Mouse (Mus musculus): ENCODE measurements around the gene Vps53.

DNA sequence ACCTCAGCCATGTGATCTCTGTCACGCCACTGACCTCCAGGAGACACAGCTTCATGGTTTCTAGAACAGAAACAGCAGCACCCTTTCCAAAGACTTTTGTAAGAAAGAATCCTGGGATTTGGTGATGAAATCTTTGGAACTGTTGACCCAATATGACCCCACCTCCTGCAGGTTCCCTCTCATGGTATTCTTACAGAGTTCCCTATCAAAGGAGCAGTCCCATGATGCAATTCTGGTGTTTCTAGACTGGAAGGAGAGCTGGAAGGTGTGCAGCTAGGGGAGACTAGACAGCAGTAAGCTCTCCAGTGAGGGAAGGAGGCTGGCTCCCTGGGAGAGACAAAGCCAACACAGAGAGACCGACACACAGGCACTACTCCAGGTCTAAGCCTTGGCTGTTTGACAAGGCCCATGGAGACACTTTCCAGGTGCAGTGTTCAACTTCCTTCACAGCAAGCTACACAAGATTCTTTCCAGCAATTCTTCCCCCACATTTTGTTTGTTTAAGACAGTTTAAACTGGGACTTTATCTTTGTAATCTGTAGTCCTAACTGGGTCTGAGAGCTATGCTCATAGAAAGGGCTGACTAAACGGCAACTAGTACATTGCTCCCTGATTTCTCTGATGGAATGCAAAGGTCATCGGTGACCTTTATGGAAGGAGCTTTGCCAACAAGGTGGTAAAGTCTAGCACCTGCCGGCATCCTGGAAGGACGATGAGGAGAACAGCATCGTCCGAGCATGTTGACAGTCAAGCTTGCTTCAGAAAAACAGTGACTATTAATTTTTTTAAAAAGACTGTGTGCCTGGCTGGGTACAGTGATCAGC is 33.0 kb downstream of the Vps53 start:
- no peak for TF ChIP-seq CTCF (IDR thresholded peaks at IDR 0.05; ENCODE audit: borderline replicate concordance, extremely low read depth, insufficient read depth, insufficient read length)
- no peak for TF ChIP-seq POLR2A (IDR thresholded peaks at IDR 0.05; ENCODE audit: borderline replicate concordance, extremely low read depth, insufficient read depth, insufficient read length, poor library complexity, severe bottlenecking)

Measured in brain, embryonic 14.5 days (tissue).